Comparison of ENCODE assay signal across 8 mouse cellular contexts in genomic region chr16:78375821-78376691, GRCm38 (mm10). TPM values are rescaled to one million over a fixed set of nuclear protein-coding genes. Genes with fewer than 3 reads are reported as not detected.
DNase-seq lines count a peak whose midpoint lies in the region; ATAC-seq and TF ChIP-seq lines count a peak whose summit lies in the region.

No protein-coding gene starts in this region.

- H3K27ac ChIP-seq in hindbrain, postnatal 0 days, result peak overlapping the region; percentile 62; the same call in 1 of the 2 replicates

- H3K9ac ChIP-seq in hindbrain, postnatal 0 days (replicated peaks; ENCODE audit: low read length), result peak overlapping the region; percentile 89

- H3K4me2 ChIP-seq in hindbrain, postnatal 0 days (ENCODE audit: low read depth, low read length), result peak overlapping the region; percentile 78

- H3K4me3 ChIP-seq in hindbrain, postnatal 0 days (ENCODE audit: low read length), result peak overlapping the region; percentile 88

- 0 out of 2 replicates have a peak, but pooled peaks cover 3% of the 10 kb centered on the region for H3K4me1 ChIP-seq in hindbrain, postnatal 0 days (ENCODE audit: insufficient read depth, low read length)

- intact Hi-C loops in left cerebral cortex, postnatal 4 days (cut with DNase I), result no loop called here

- H3K36me3 ChIP-seq in hindbrain, postnatal 0 days (ENCODE audit: insufficient read depth, low read length), result no peaks in the 10 kb centered on the region

- WGBS in hindbrain, postnatal 0 days, result under 1% methylated on average over 32 of the region's 100 CpGs

- H3K27me3 ChIP-seq in hindbrain, postnatal 0 days (ENCODE audit: insufficient read depth, low read length), result no peaks in the 10 kb centered on the region

- DNase-seq in NIH3T3 (ENCODE audit: low read depth), result peak; percentile 65
- peak; percentile 61 to 65 for DNase-seq in cerebellum, postnatal 10 days
- peak; percentile 56 for DNase-seq in gastrocnemius, postnatal 10 days
- DNase-seq in hindbrain, postnatal 0 days (ENCODE audit: low spot score), result peak; percentile 63
- peak; percentile 40 for DNase-seq in left cerebral cortex, postnatal 4 days
- peak; percentile 84 for DNase-seq in mesoderm, embryonic 11.5 days (ENCODE audit: low read depth, low spot score)
- peak; percentile 26 for DNase-seq in right cerebral cortex, postnatal 25 days
- DNase-seq in urinary bladder, postnatal 36 days (ENCODE audit: low spot score in 2 of 2), result peak; percentile 24 to 37

- H3K9me3 ChIP-seq in hindbrain, postnatal 0 days (ENCODE audit: low read length), result no peaks in the 10 kb centered on the region

- no peak for TF ChIP-seq CTCF in hindbrain, postnatal 0 days (IDR thresholded peaks at IDR 0.05; ENCODE audit: low read depth)

- ATAC-seq in hindbrain, postnatal 0 days, result peak; percentile 67

RNA-seq across cellular contexts. Expression of gene Btg3, which starts 0.9 kb away (rescaled TPM):
- total RNA-seq in gastrocnemius, postnatal 10 days (2021), result 1 to 10 TPM; 7.6 to 9.9 TPM
- total RNA-seq in hindbrain, postnatal 0 days (2014; rRNA removed), result 7.9 and 8.1 TPM in 2 replicates
- 23.2 and 26.7 TPM in 2 replicates for polyA plus RNA-seq in hindbrain, postnatal 0 days (2015; fragmentation: Nextera tagmentation; extraction: Ambion mirVana)
- 1 to 10 TPM; 3.5 to 5.4 TPM for total RNA-seq in left cerebral cortex, postnatal 4 days (2021)

Comparison
In these comparisons a context has a peak if more than half of its experiments do, and no peak if none do; other contexts are left out.
1. Peak in every context shown above with its lines: DNase-seq, ATAC-seq, H3K4me3 ChIP-seq and H3K27ac ChIP-seq.
2. DNase-seq: peak in every context shown above with its lines; median percentile 84 in mesoderm, embryonic 11.5 days; 65 in NIH3T3; 63 in cerebellum, postnatal 10 days; 63 in hindbrain, postnatal 0 days; 56 in gastrocnemius, postnatal 10 days; 40 in left cerebral cortex, postnatal 4 days; 30 in urinary bladder, postnatal 36 days; 26 in right cerebral cortex, postnatal 25 days.